In the genomic region with DNA sequence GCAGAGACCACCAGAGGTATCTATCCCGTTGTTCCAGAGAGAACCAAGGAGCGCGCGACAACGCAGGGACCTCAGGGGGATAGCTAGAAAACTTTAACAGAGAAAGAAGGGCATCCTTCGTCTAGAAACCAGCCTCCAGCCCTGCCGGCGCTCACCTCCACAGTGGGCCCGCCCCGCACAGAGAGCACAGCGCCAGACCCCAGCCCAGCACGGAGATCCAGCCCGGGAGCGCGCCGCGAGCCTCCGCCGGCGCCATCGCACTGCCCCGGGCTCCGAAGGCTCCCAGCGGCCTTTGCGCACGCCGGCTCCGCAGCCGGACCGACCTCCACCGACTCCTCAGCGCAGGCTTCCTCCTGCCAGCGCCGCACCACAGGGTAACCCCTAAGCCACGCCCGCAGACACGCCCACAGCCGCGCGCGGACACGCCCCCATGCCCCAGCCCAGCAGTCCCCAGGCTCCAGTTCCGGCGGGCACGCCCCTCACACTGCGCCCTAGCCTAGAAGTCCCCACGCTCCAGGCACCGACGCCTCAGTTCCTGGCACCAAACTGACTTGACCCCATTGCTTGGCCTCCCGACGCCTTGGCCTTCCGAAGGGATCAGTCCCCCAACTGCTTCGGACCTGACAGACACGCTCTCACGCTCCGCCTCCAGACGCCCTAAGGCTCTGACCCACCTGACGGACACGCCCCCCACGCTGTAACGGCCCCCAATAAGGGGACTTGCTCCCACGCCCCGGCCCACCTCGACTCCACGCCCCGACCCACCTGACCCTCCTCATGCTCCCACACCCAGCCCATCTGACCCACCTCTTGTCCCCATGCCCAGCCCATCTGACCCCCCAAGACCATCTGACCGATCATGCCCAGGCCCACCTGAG, we compare ENCODE assay signal across 8 mouse cellular contexts. TPM values are rescaled to one million over a fixed set of nuclear protein-coding genes. Genes with fewer than 3 reads are reported as not detected.
A peak's percentile ranks its signal among the peaks of the same experiment; 100 is the strongest.
DNase-seq lines count a peak whose midpoint lies in the region; ATAC-seq and TF ChIP-seq lines count a peak whose summit lies in the region.
"Not testable (repeated sequence)": the region's sequence is repeated elsewhere in the genome, so short reads cannot be mapped to it uniquely, and the experiment has no call there.

TSS of gene Gm49673 (minus strand) at position 350 of the 878 bp plus-strand sequence.
TSS of gene Rnaset2a (minus strand) at position 659 of the 878 bp plus-strand sequence.

- H3K36me3 ChIP-seq in ES-Bruce4 (ENCODE audit: control insufficient read depth, insufficient read depth, low read length, poor library complexity, severe bottlenecking); forebrain, embryonic 12.5 days (replicated peaks); lung, embryonic 15.5 days; neural tube, embryonic 11.5 days (ENCODE audit: control insufficient read depth, insufficient read depth, low read length): not testable (repeated sequence)

- not testable (repeated sequence) for TF ChIP-seq EP300 in ES-Bruce4 (IDR thresholded peaks at IDR 0.05; ENCODE audit: insufficient read depth, low read depth, low read length)

- under 1% methylated on average over 54 of the region's 67 CpGs for WGBS in forebrain, embryonic 12.5 days
- WGBS in lung, embryonic 15.5 days: 2% methylated on average over 41 of the region's 67 CpGs
- WGBS in neural tube, embryonic 11.5 days: under 1% methylated on average over 33 of the region's 67 CpGs

- not testable (repeated sequence) for H3K9me3 ChIP-seq in ES-Bruce4 (replicated peaks; ENCODE audit: control insufficient read depth, insufficient read depth, low read length, poor library complexity, severe bottlenecking); forebrain, embryonic 12.5 days; lung, embryonic 15.5 days; neural tube, embryonic 11.5 days (ENCODE audit: control insufficient read depth, low read length)

- intact Hi-C loops in heart, postnatal 14 days (cut with DNase I): not testable (repeated sequence)

- not testable (repeated sequence) for H3K27me3 ChIP-seq in ES-Bruce4 (ENCODE audit: control insufficient read depth, insufficient read depth, low read length, poor library complexity, severe bottlenecking); forebrain, embryonic 12.5 days; lung, embryonic 15.5 days; neural tube, embryonic 11.5 days (ENCODE audit: control insufficient read depth, insufficient read depth, low read length)

- peak within 1 kb of the TSS; percentile 66 for H3K4me3 ChIP-seq in ES-Bruce4 (ENCODE audit: low read depth, low read length)
- H3K4me3 ChIP-seq in forebrain, embryonic 12.5 days (replicated peaks): peak within 1 kb of the TSS; percentile 50
- peak within 1 kb of the TSS; percentile 59 for H3K4me3 ChIP-seq in lung, embryonic 15.5 days
- peak within 1 kb of the TSS; percentile 46 for H3K4me3 ChIP-seq in neural tube, embryonic 11.5 days (ENCODE audit: low read depth, low read length)

- H3K9ac ChIP-seq in ES-Bruce4 (ENCODE audit: low read depth, poor library complexity, severe bottlenecking): peak within 1 kb of the TSS; percentile 27; the same call in 1 of the 2 replicates
- H3K9ac ChIP-seq in forebrain, embryonic 12.5 days: peak within 1 kb of the TSS; percentile 60
- peak within 1 kb of the TSS; percentile 60 for H3K9ac ChIP-seq in lung, embryonic 15.5 days
- peak within 1 kb of the TSS; percentile 63 for H3K9ac ChIP-seq in neural tube, embryonic 11.5 days (ENCODE audit: low read length)

- H3K4me2 ChIP-seq in forebrain, embryonic 12.5 days: peak within 1 kb of the TSS; percentile 52
- H3K4me2 ChIP-seq in lung, embryonic 15.5 days: peak within 1 kb of the TSS; percentile 61
- H3K4me2 ChIP-seq in neural tube, embryonic 11.5 days (ENCODE audit: low read depth): peak within 1 kb of the TSS; percentile 40

- peak; percentile 85 for ATAC-seq in cerebellum, adult (ENCODE audit: insufficient number of reproducible peaks, low FRiP score, low TSS enrichment)
- ATAC-seq in forebrain, embryonic 12.5 days (ENCODE audit: low FRiP score): peak; percentile 99
- peak; percentile 98 for ATAC-seq in lung, embryonic 15.5 days (ENCODE audit: borderline replicate concordance, extremely low read depth, low FRiP score, low TSS enrichment)
- ATAC-seq in neural tube, embryonic 11.5 days (ENCODE audit: insufficient read depth, low FRiP score, low TSS enrichment): peak; percentile 99

- not testable (repeated sequence) for H3K27ac ChIP-seq in ES-Bruce4 (ENCODE audit: insufficient read depth, low read length); forebrain, embryonic 12.5 days; neural tube, embryonic 11.5 days (ENCODE audit: low read depth, low read length)
- peak within 1 kb of the TSS; percentile 67 for H3K27ac ChIP-seq in lung, embryonic 15.5 days

- H3K4me1 ChIP-seq in ES-Bruce4 (ENCODE audit: control insufficient read depth, insufficient read depth, low read length); forebrain, embryonic 12.5 days; lung, embryonic 15.5 days; neural tube, embryonic 11.5 days (ENCODE audit: control insufficient read depth, insufficient read depth, low read length): not testable (repeated sequence)

- DNase-seq in heart, postnatal 14 days: peak; percentile 33 to 37
- DNase-seq in kidney, postnatal 10 days: peak; percentile 63
- peak; percentile 48 for DNase-seq in neural tube, embryonic 11.5 days (ENCODE audit: low spot score)
- peak; percentile 39 to 57 for DNase-seq in thymus, adult 18-20 months

- not testable (repeated sequence) for TF ChIP-seq CTCF in ES-Bruce4 (IDR thresholded peaks at IDR 0.05; ENCODE audit: low read depth, low read length)

- not testable (repeated sequence) for TF ChIP-seq POLR2A in ES-Bruce4 (IDR thresholded peaks at IDR 0.05; ENCODE audit: insufficient read depth, low read length)

RNA-seq across cellular contexts. Expression of gene Gm49673, which starts in this region (rescaled TPM):
- 0.26 TPM in 1 of 2 replicates, not detected in the other for polyA plus RNA-seq in ES-Bruce4 (2011; ENCODE audit: insufficient read depth, insufficient read length, low read depth, missing spikeins)
- polyA plus RNA-seq in forebrain, embryonic 12.5 days (2016; fragmentation: Nextera tagmentation; extraction: Ambion mirVana): 0.23 and 0.29 TPM in 2 replicates
- under 1 TPM in 1 of 2 experiments, not detected in 1; 0.10 TPM for total RNA-seq in heart, postnatal 14 days (2021)
- polyA plus RNA-seq in lung, embryonic 15.5 days (2015; fragmentation: Nextera tagmentation; extraction: Ambion mirVana): 0.21 and 0.65 TPM in 2 replicates
- 0.12 and 0.37 TPM in 2 replicates for polyA plus RNA-seq in neural tube, embryonic 11.5 days (2014; fragmentation: Nextera tagmentation; extraction: Ambion mirVana)

RNA-seq across cellular contexts. Expression of gene Rnaset2a, which starts in this region (rescaled TPM):
- 2.2 and 2.4 TPM in 2 replicates for polyA plus RNA-seq in ES-Bruce4 (2011; ENCODE audit: insufficient read depth, insufficient read length, low read depth, missing spikeins)
- polyA plus RNA-seq in forebrain, embryonic 12.5 days (2016; fragmentation: Nextera tagmentation; extraction: Ambion mirVana): 14.6 TPM in 2 replicates
- total RNA-seq in heart, postnatal 14 days (2021): 10 to 100 TPM; 23.6 to 27.0 TPM
- 37.3 and 37.5 TPM in 2 replicates for polyA plus RNA-seq in lung, embryonic 15.5 days (2015; fragmentation: Nextera tagmentation; extraction: Ambion mirVana)
- polyA plus RNA-seq in neural tube, embryonic 11.5 days (2014; fragmentation: Nextera tagmentation; extraction: Ambion mirVana): 15.5 and 17.2 TPM in 2 replicates
